Comparison of ENCODE assay signal across 7 mouse cellular contexts in genomic region chrX:73007597-73008479, GRCm38 (mm10). TPM values are rescaled to one million over a fixed set of nuclear protein-coding genes. Genes with fewer than 3 reads are reported as not detected.
DNase-seq lines count a peak whose midpoint lies in the region; ATAC-seq and TF ChIP-seq lines count a peak whose summit lies in the region.

No protein-coding gene starts in this region.

- no peaks in the 10 kb centered on the region for H3K9me3 ChIP-seq in intestine, postnatal 0 days (ENCODE audit: control insufficient read depth)
- H3K9me3 ChIP-seq in midbrain, embryonic 12.5 days: no peaks in the 10 kb centered on the region

- TF ChIP-seq CTCF in intestine, postnatal 0 days (IDR thresholded peaks at IDR 0.05; ENCODE audit: low read depth): peak; percentile 86
- TF ChIP-seq CTCF in small intestine, adult 2 months (IDR thresholded peaks at IDR 0.05; ENCODE audit: extremely low read depth, insufficient read length, insufficient replicate concordance, low read depth, low read length): peak; percentile 82

- peak overlapping the region; percentile 26 for H3K4me3 ChIP-seq in intestine, postnatal 0 days (ENCODE audit: low read depth, low read length)
- H3K4me3 ChIP-seq in midbrain, embryonic 12.5 days: peak overlapping the region; percentile 35
- H3K4me3 ChIP-seq in small intestine, adult 2 months (ENCODE audit: low read depth, low read length): peak overlapping the region; percentile 63

- H3K9ac ChIP-seq in intestine, postnatal 0 days (ENCODE audit: low read depth, low read length): no peak overlapping the region
- peak overlapping the region; percentile 34; the same call in 1 of the 2 replicates for H3K9ac ChIP-seq in midbrain, embryonic 12.5 days (replicated peaks)

- 23% methylated on average over 23 of the region's 27 CpGs for WGBS in intestine, postnatal 0 days
- 18% methylated on average over 25 of the region's 27 CpGs for WGBS in midbrain, embryonic 12.5 days
- WGBS in small intestine, adult 2 months: 11% methylated on average over 25 of the region's 27 CpGs

- no peaks in the 10 kb centered on the region for H3K4me1 ChIP-seq in intestine, postnatal 0 days (replicated peaks; ENCODE audit: control insufficient read depth, insufficient read depth, low read length)
- H3K4me1 ChIP-seq in midbrain, embryonic 12.5 days: no peaks in the 10 kb centered on the region
- H3K4me1 ChIP-seq in small intestine, adult 2 months (ENCODE audit: control insufficient read depth, insufficient read depth, insufficient read length, low read length): no peaks in the 10 kb centered on the region

- peak; percentile 94 for DNase-seq in adrenal gland, adult 2 months
- DNase-seq in embryo, embryonic 11.5 days (ENCODE audit: low read depth, low spot score): peak; percentile 80
- DNase-seq in gastrocnemius, postnatal 4 days (ENCODE audit: low spot score in 2 of 2): peak; percentile 76 to 84
- DNase-seq in left cerebral cortex, postnatal 4 days: peak; percentile 93

- peak; percentile 31; the same call in 1 of the 2 replicates for TF ChIP-seq POLR2A in small intestine, adult 2 months (IDR thresholded peaks at IDR 0.05; ENCODE audit: low read depth, low read length)

- no peak overlapping the region for H3K27ac ChIP-seq in intestine, postnatal 0 days (ENCODE audit: low read depth, low read length)
- peak overlapping the region; percentile 39; the same call in 1 of the 2 replicates for H3K27ac ChIP-seq in midbrain, embryonic 12.5 days (replicated peaks)
- peak overlapping the region; percentile 69 for H3K27ac ChIP-seq in small intestine, adult 2 months (ENCODE audit: insufficient read depth, low read depth, low read length)

- H3K36me3 ChIP-seq in intestine, postnatal 0 days (ENCODE audit: control insufficient read depth, insufficient read depth): no peaks in the 10 kb centered on the region
- no peaks in the 10 kb centered on the region for H3K36me3 ChIP-seq in midbrain, embryonic 12.5 days
- H3K36me3 ChIP-seq in small intestine, adult 2 months (ENCODE audit: control insufficient read depth, insufficient read depth, low read length): no peaks in the 10 kb centered on the region

- H3K27me3 ChIP-seq in intestine, postnatal 0 days (replicated peaks; ENCODE audit: control insufficient read depth, insufficient read depth, low read length): 0 out of 2 replicates have a peak, but pooled peaks cover 2% of the 10 kb centered on the region
- no peaks in the 10 kb centered on the region for H3K27me3 ChIP-seq in midbrain, embryonic 12.5 days
- no peaks in the 10 kb centered on the region for H3K27me3 ChIP-seq in small intestine, adult 2 months (ENCODE audit: control insufficient read depth, insufficient read depth, low read length)

- H3K4me2 ChIP-seq in intestine, postnatal 0 days (replicated peaks; ENCODE audit: low read depth): peak overlapping the region; percentile 56
- H3K4me2 ChIP-seq in midbrain, embryonic 12.5 days (replicated peaks): peak overlapping the region; percentile 48

- intact Hi-C loops in left cerebral cortex, postnatal 4 days (cut with DNase I): no loop called here

- ATAC-seq in intestine, postnatal 0 days: peak; percentile 99
- ATAC-seq in midbrain, embryonic 12.5 days (ENCODE audit: low FRiP score, low read depth): peak; percentile 98

RNA-seq across cellular contexts. Expression of gene Zfp185, which starts 20.7 kb away (rescaled TPM):
- total RNA-seq in adrenal gland, adult 2 months (2021): 1 to 10 TPM; 2.4 to 3.6 TPM
- polyA plus RNA-seq in adrenal gland, adult 2 months (2012; rRNA removed): 2.4 and 2.5 TPM in 2 replicates
- total RNA-seq in gastrocnemius, postnatal 4 days (2021): 10 to 100 TPM; 13.9 to 21.5 TPM
- 1.6 and 1.7 TPM in 2 replicates for polyA plus RNA-seq in intestine, postnatal 0 days (2015; fragmentation: Nextera tagmentation; extraction: Ambion mirVana)
- 1 to 10 TPM; 1.0 to 1.1 TPM for total RNA-seq in left cerebral cortex, postnatal 4 days (2021)
- 3.1 and 3.3 TPM in 2 replicates for polyA plus RNA-seq in midbrain, embryonic 12.5 days (2016; fragmentation: Nextera tagmentation; extraction: Ambion mirVana)
- polyA plus RNA-seq in small intestine, adult 2 months (2012; rRNA removed): 0.03 and 0.18 TPM in 2 replicates

RNA-seq across cellular contexts. Expression of gene Pnma5, which starts 29.1 kb away (rescaled TPM):
- total RNA-seq in adrenal gland, adult 2 months (2021): under 1 TPM; 0.24 to 0.32 TPM
- not detected in 2 replicates for polyA plus RNA-seq in adrenal gland, adult 2 months (2012; rRNA removed)
- under 1 TPM in 1 of 2 experiments, not detected in 1; 0.12 TPM for total RNA-seq in gastrocnemius, postnatal 4 days (2021)
- polyA plus RNA-seq in intestine, postnatal 0 days (2015; fragmentation: Nextera tagmentation; extraction: Ambion mirVana): not detected in 2 replicates
- total RNA-seq in left cerebral cortex, postnatal 4 days (2021): under 1 TPM; 0.28 to 0.50 TPM
- polyA plus RNA-seq in midbrain, embryonic 12.5 days (2016; fragmentation: Nextera tagmentation; extraction: Ambion mirVana): 0.14 TPM in 1 of 2 replicates, not detected in the other
- polyA plus RNA-seq in small intestine, adult 2 months (2012; rRNA removed): not detected in 2 replicates

RNA-seq across cellular contexts. Expression of gene Pnma3, which starts 56.7 kb away (rescaled TPM):
- total RNA-seq in adrenal gland, adult 2 months (2021): under 1 TPM; 0.14 to 0.41 TPM
- polyA plus RNA-seq in adrenal gland, adult 2 months (2012; rRNA removed): 0.17 and 0.19 TPM in 2 replicates
- not detected for total RNA-seq in gastrocnemius, postnatal 4 days (2021)
- 0.04 TPM in 1 of 2 replicates, not detected in the other for polyA plus RNA-seq in intestine, postnatal 0 days (2015; fragmentation: Nextera tagmentation; extraction: Ambion mirVana)
- 10 to 100 TPM; 15.7 to 19.2 TPM for total RNA-seq in left cerebral cortex, postnatal 4 days (2021)
- 1.1 TPM in 2 replicates for polyA plus RNA-seq in midbrain, embryonic 12.5 days (2016; fragmentation: Nextera tagmentation; extraction: Ambion mirVana)
- not detected in 2 replicates for polyA plus RNA-seq in small intestine, adult 2 months (2012; rRNA removed)
